Mouse (Mus musculus) effector memory CD4-positive, alpha-beta T cell, adult 5 months (primary cell): ENCODE measurements around the gene Sem1. TPM values are rescaled to one million over a fixed set of nuclear protein-coding genes. Genes with fewer than 3 reads are reported as not detected.

Experiments
- polyA plus RNA-seq: library from polyadenylated mRNA; unstranded; fragments of 100-300 nt; shearing (Covaris generic); gene quantifications from one replicate; pipeline ENCODE4 v1.2.1, GENCODE M21; 2017

The Sem1 gene
- 104 TPM for polyA plus RNA-seq

GRCm38 (mm10) chr6:6578304-6579149 lies at the start of gene Sem1:
Gene Sem1, minus strand, starts transcription at chr6:6578663.

